Mouse (Mus musculus): ENCODE measurements around the gene C2.

DNA sequence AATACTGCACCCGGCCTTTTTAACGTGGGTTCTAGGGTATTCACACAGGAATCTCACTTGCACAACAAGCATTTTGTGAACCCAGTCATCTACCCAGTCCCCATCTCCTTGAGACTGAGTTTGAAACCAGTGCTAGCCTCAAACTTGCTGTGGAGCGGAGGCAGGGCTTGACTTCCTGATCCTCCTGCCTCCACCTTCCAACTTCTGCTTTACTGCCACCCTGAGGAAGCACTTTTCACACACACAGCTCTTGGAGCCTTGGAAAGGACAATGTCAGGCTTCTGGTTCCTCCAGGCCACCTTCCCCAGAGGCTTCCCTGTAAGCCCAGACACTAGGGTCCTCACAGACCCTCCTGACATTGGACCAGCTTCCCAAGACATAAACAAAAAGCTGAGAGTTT lies 14.7 kb downstream of the C2 start:
- TF ChIP-seq POLR2A (IDR thresholded peaks at IDR 0.05; ENCODE audit: borderline replicate concordance, extremely low read depth, low read depth, low read length) = no peak
- TF ChIP-seq CTCF (IDR thresholded peaks at IDR 0.05; ENCODE audit: insufficient read depth, low read length) = no peak

Data from lung, adult 2 months (tissue).